Mouse (Mus musculus): ENCODE measurements at regions not wholly inside any gene's neighbourhood (a gene's known extent, or its start where the extent isn't known, plus 50 kb on each side); places are given as distances from the start of the nearest gene placed in this dataset.

- no peak for ATAC-seq
- no peak overlapping the region for H3K27ac ChIP-seq (ENCODE audit: low read depth)
- no peaks in the 10 kb centered on the region for H3K36me3 ChIP-seq (replicated peaks; ENCODE audit: insufficient read depth, low read length)
- no peak overlapping the region for H3K9ac ChIP-seq (replicated peaks)
- no peak for TF ChIP-seq CTCF (IDR thresholded peaks at IDR 0.05; ENCODE audit: low read depth)
- no peak for TF ChIP-seq EP300 (IDR thresholded peaks at IDR 0.05; ENCODE audit: low read depth)
- WGBS (ENCODE audit: insufficient replicate concordance) = 73% methylated on average over 4 of the region's 4 CpGs
- peaks cover 5% of the 10 kb centered on the region for H3K4me1 ChIP-seq (ENCODE audit: insufficient read depth)
- H3K27me3 ChIP-seq (ENCODE audit: insufficient read depth, low read length) = no peaks in the 10 kb centered on the region
- no peak for DNase-seq
- no peaks in the 10 kb centered on the region for H3K9me3 ChIP-seq (ENCODE audit: low read length)
- no peak overlapping the region for H3K4me3 ChIP-seq (ENCODE audit: low read depth, low read length)
- H3K4me2 ChIP-seq (ENCODE audit: low read depth, low read length) = no peak overlapping the region
Observed at GRCm38 (mm10) chr13:28497483-28497882, 240.2 kb downstream of the Gm11361 start.

GRCm38 (mm10) chr13:28492015-28492414 is 234.7 kb downstream of the Gm11361 start:
- H3K9ac ChIP-seq (replicated peaks) = no peak overlapping the region
- H3K4me2 ChIP-seq (ENCODE audit: low read depth, low read length) = no peak overlapping the region
- no peaks in the 10 kb centered on the region for H3K4me1 ChIP-seq (ENCODE audit: insufficient read depth)
- TF ChIP-seq EP300 (IDR thresholded peaks at IDR 0.05; ENCODE audit: low read depth) = no peak
- TF ChIP-seq CTCF (IDR thresholded peaks at IDR 0.05; ENCODE audit: low read depth) = no peak
- ATAC-seq (no peak), DNase-seq (no peak)
- H3K27ac ChIP-seq (ENCODE audit: low read depth) = no peak overlapping the region
- no peaks in the 10 kb centered on the region for H3K27me3 ChIP-seq (ENCODE audit: insufficient read depth, low read length)
- no peaks in the 10 kb centered on the region for H3K36me3 ChIP-seq (replicated peaks; ENCODE audit: insufficient read depth, low read length)
- H3K9me3 ChIP-seq (ENCODE audit: low read length) = no peaks in the 10 kb centered on the region
- H3K4me3 ChIP-seq (ENCODE audit: low read depth, low read length) = no peak overlapping the region
- WGBS (ENCODE audit: insufficient replicate concordance) = 87% methylated on average over 2 of the region's 2 CpGs

- no peaks in the 10 kb centered on the region for H3K4me1 ChIP-seq (ENCODE audit: insufficient read depth)
- TF ChIP-seq CTCF (IDR thresholded peaks at IDR 0.05; ENCODE audit: low read depth) = no peak
- no peak for TF ChIP-seq EP300 (IDR thresholded peaks at IDR 0.05; ENCODE audit: low read depth)
- no peak overlapping the region for H3K27ac ChIP-seq (ENCODE audit: low read depth)
- DNase-seq (no peak), ATAC-seq (no peak)
- no peaks in the 10 kb centered on the region for H3K9me3 ChIP-seq (ENCODE audit: low read length)
- no peak overlapping the region for H3K4me2 ChIP-seq (ENCODE audit: low read depth, low read length)
- WGBS (ENCODE audit: insufficient replicate concordance) = 69% methylated on average over 3 of the region's 3 CpGs
- no peak overlapping the region for H3K9ac ChIP-seq (replicated peaks)
- H3K36me3 ChIP-seq (replicated peaks; ENCODE audit: insufficient read depth, low read length) = no peaks in the 10 kb centered on the region
- H3K4me3 ChIP-seq (ENCODE audit: low read depth, low read length) = no peak overlapping the region
- H3K27me3 ChIP-seq (ENCODE audit: insufficient read depth, low read length) = no peaks in the 10 kb centered on the region
Observed at GRCm38 (mm10) chr13:28483727-28484126, 226.4 kb downstream of the Gm11361 start.

GRCm38 (mm10) chr13:28481224-28481965 is 224.1 kb downstream of the Gm11361 start:
- H3K4me2 ChIP-seq (ENCODE audit: low read depth, low read length) = no peak overlapping the region
- WGBS (ENCODE audit: insufficient replicate concordance) = 81% methylated on average over 7 of the region's 7 CpGs
- no peak for DNase-seq
- H3K27ac ChIP-seq (ENCODE audit: low read depth) = no peak overlapping the region
- no peaks in the 10 kb centered on the region for H3K9me3 ChIP-seq (ENCODE audit: low read length)
- H3K36me3 ChIP-seq (replicated peaks; ENCODE audit: insufficient read depth, low read length) = no peaks in the 10 kb centered on the region
- no peak for ATAC-seq
- H3K4me1 ChIP-seq (ENCODE audit: insufficient read depth) = no peaks in the 10 kb centered on the region
- H3K9ac ChIP-seq (replicated peaks) = no peak overlapping the region
- H3K4me3 ChIP-seq (ENCODE audit: low read depth, low read length) = no peak overlapping the region
- no peaks in the 10 kb centered on the region for H3K27me3 ChIP-seq (ENCODE audit: insufficient read depth, low read length)
- TF ChIP-seq EP300 (IDR thresholded peaks at IDR 0.05; ENCODE audit: low read depth) (no peak), CTCF (IDR thresholded peaks at IDR 0.05; ENCODE audit: low read depth) (no peak)

GRCm38 (mm10) chr13:28466151-28466550 is 208.8 kb downstream of the Gm11361 start:
- H3K27ac ChIP-seq (ENCODE audit: low read depth) = no peak overlapping the region
- H3K4me1 ChIP-seq (ENCODE audit: insufficient read depth) = no peaks in the 10 kb centered on the region
- ATAC-seq (no peak), DNase-seq (no peak)
- H3K27me3 ChIP-seq (ENCODE audit: insufficient read depth, low read length) = no peaks in the 10 kb centered on the region
- H3K36me3 ChIP-seq (replicated peaks; ENCODE audit: insufficient read depth, low read length) = no peaks in the 10 kb centered on the region
- H3K9ac ChIP-seq (replicated peaks) = no peak overlapping the region
- H3K4me2 ChIP-seq (ENCODE audit: low read depth, low read length) = no peak overlapping the region
- TF ChIP-seq CTCF (IDR thresholded peaks at IDR 0.05; ENCODE audit: low read depth) (no peak), EP300 (IDR thresholded peaks at IDR 0.05; ENCODE audit: low read depth) (no peak)
- WGBS (ENCODE audit: insufficient replicate concordance) = 80% methylated on average over 2 of the region's 2 CpGs
- no peaks in the 10 kb centered on the region for H3K9me3 ChIP-seq (ENCODE audit: low read length)
- H3K4me3 ChIP-seq (ENCODE audit: low read depth, low read length) = no peak overlapping the region

GRCm38 (mm10) chr13:28465187-28465880 is 208.0 kb downstream of the Gm11361 start:
- no peak overlapping the region for H3K27ac ChIP-seq (ENCODE audit: low read depth)
- H3K4me3 ChIP-seq (ENCODE audit: low read depth, low read length) = no peak overlapping the region
- no peaks in the 10 kb centered on the region for H3K27me3 ChIP-seq (ENCODE audit: insufficient read depth, low read length)
- H3K4me1 ChIP-seq (ENCODE audit: insufficient read depth) = no peaks in the 10 kb centered on the region
- no peaks in the 10 kb centered on the region for H3K9me3 ChIP-seq (ENCODE audit: low read length)
- no peak for TF ChIP-seq CTCF (IDR thresholded peaks at IDR 0.05; ENCODE audit: low read depth)
- no peak for TF ChIP-seq EP300 (IDR thresholded peaks at IDR 0.05; ENCODE audit: low read depth)
- H3K9ac ChIP-seq (replicated peaks) = no peak overlapping the region
- 62% methylated on average over 2 of the region's 2 CpGs for WGBS (ENCODE audit: insufficient replicate concordance)
- DNase-seq (no peak), ATAC-seq (no peak)
- no peak overlapping the region for H3K4me2 ChIP-seq (ENCODE audit: low read depth, low read length)
- H3K36me3 ChIP-seq (replicated peaks; ENCODE audit: insufficient read depth, low read length) = no peaks in the 10 kb centered on the region
